Mouse (Mus musculus) embryonic fibroblast, embryonic 13.5 days (primary cell): ENCODE measurements around the gene Col8a1.

Source experiments
- CTCF ChIP-seq: IDR thresholded peaks from 2 replicates; pipeline ENCODE4 v1.5.1; 2011; ENCODE audit warnings: mild to moderate bottlenecking, control low read depth, low read length, moderate library complexity, borderline replicate concordance; ENCODE audit not compliant: insufficient read depth
- POLR2A ChIP-seq: IDR thresholded peaks from 2 replicates; pipeline ENCODE4 v1.6.1; 2011; ENCODE audit warnings: low read depth, mild to moderate bottlenecking, control low read depth, low read length, moderate library complexity

GRCm38 (mm10) chr16:57693906-57694522, 60.5 kb downstream of the Col8a1 start:
- TF ChIP-seq POLR2A, result no peak
- TF ChIP-seq CTCF, result no peak
